Mouse (Mus musculus) thymus, postnatal 36 days (tissue): ENCODE measurements around the gene 2810004N23Rik.

Experiments used
- DNase-seq, 2 experiments: peaks; one replicate each; pipeline ENCODE4 v3.0.0; 2022; ENCODE audit warnings: mixed read lengths in 2 of 2

2810004N23Rik gene

GRCm38 (mm10) chr8:124819612-124820115 lies 43.3 kb downstream of the 2810004N23Rik start:
- no peak for DNase-seq

- no peak for DNase-seq
These were observed 45.6 kb downstream of the 2810004N23Rik start for GRCm38 (mm10) chr8:124817361-124817760.

GRCm38 (mm10) chr8:124816866-124817265 lies 46.1 kb downstream of the 2810004N23Rik start:
- no peak for DNase-seq

GRCm38 (mm10) chr8:124815870-124816269 lies 47.0 kb downstream of the 2810004N23Rik start:
- no peak for DNase-seq

- no peak for DNase-seq
These were observed 49.6 kb downstream of the 2810004N23Rik start for GRCm38 (mm10) chr8:124813326-124813725.

GRCm38 (mm10) chr8:124810689-124811394 lies 52.1 kb downstream of the 2810004N23Rik start:
- no peak for DNase-seq

GRCm38 (mm10) chr8:124810056-124810610 lies 52.8 kb downstream of the 2810004N23Rik start:
- no peak for DNase-seq

- DNase-seq, result no peak
These were observed 53.5 kb downstream of the 2810004N23Rik start for GRCm38 (mm10) chr8:124809419-124809818.

GRCm38 (mm10) chr8:124805990-124806389 lies 56.9 kb downstream of the 2810004N23Rik start:
- no peak for DNase-seq

GRCm38 (mm10) chr8:124803824-124804702 lies 58.9 kb downstream of the 2810004N23Rik start:
- DNase-seq, result no peak

GRCm38 (mm10) chr8:124800542-124800941 lies 62.4 kb downstream of the 2810004N23Rik start:
- DNase-seq, result no peak

GRCm38 (mm10) chr8:124795781-124796488 lies 67.0 kb downstream of the 2810004N23Rik start:
- DNase-seq, result no peak

GRCm38 (mm10) chr8:124794486-124794780 lies 68.5 kb downstream of the 2810004N23Rik start:
- peak; percentile 47 to 48 for DNase-seq

- DNase-seq, result peak in 1 of 2 experiments; percentile 11
These were observed 69.0 kb downstream of the 2810004N23Rik start for GRCm38 (mm10) chr8:124793661-124794485.

GRCm38 (mm10) chr8:124793172-124793651 lies 69.7 kb downstream of the 2810004N23Rik start:
- DNase-seq, result peak; percentile 78 to 82

GRCm38 (mm10) chr8:124792708-124793107 lies 70.2 kb downstream of the 2810004N23Rik start, which contains the start of gene Trim67:
TSS of gene Trim67 (plus strand) at chr8:124793092.
- peak in 1 of 2 experiments; percentile 30 for DNase-seq

GRCm38 (mm10) chr8:124792186-124792585 lies 70.7 kb downstream of the 2810004N23Rik start:
- DNase-seq, result peak; percentile 22 to 35

- no peak for DNase-seq
These were observed 71.2 kb downstream of the 2810004N23Rik start for GRCm38 (mm10) chr8:124791751-124792150.

GRCm38 (mm10) chr8:124790676-124791075 lies 72.2 kb downstream of the 2810004N23Rik start:
- DNase-seq, result no peak
